ENCODE assay signal across 33 mouse cellular contexts in the genomic region with DNA sequence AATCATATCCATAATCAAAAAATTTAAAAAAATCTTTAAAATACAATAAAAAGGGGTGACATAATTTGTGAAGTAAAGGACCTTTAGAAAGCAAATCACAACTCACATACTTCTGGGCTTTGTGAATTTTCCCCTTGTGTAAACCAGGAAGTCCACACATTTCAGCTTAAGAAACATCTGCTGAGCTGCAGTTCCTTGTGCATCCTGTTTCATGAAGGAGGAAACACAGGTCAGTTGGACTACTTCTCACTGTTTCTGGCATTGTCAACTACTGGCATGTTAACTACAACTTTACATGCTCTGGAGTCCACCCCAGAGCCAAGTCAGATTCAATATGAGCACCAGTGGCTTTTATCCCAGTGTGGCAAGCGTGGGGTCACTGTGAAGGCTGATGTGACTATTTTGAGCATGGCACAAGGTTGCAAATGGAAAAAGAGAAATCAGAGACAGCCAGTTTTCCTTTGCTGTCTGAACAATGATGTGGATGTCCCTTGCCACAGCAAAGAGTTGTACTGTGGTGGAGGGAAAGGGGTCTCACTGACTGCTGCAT. TPM values are rescaled to one million over a fixed set of nuclear protein-coding genes. Genes with fewer than 3 reads are reported as not detected.
DNase-seq lines count a peak whose midpoint lies in the region; ATAC-seq and TF ChIP-seq lines count a peak whose summit lies in the region.
"Had no signal": no experiment of that assay in that cellular context is flagged by ENCODE, and none has a peak within 500 bp of the region (broad histone marks: within the 10 kb centered on the region; RNA-seq: fewer than 3 reads in every experiment).

No protein-coding gene starts in this region.

- DNase-seq in heart, adult 11 months = peak; percentile 95
- no peak for DNase-seq in heart, embryonic 10.5 days (ENCODE audit: low spot score)
- DNase-seq in kidney, postnatal 0 days (ENCODE audit: low spot score) = peak; percentile 38
- DNase-seq in kidney, adult 2 months = no peak
- peak; percentile 60 for DNase-seq in adipocyte (ENCODE audit: low spot score)
- DNase-seq in heart, postnatal 14 days = peak; percentile 26 to 42
- no peak for DNase-seq in liver
- no peak for DNase-seq in adrenal gland, postnatal 25 days
- DNase-seq: adrenal gland, adult 2 months; B cell, adult 2 months; cerebellum, adult 18-20 months; cerebellum, postnatal 14 days; embryo, embryonic 11 days; gastrocnemius, postnatal 10 days; kidney, adult 8-10 months; liver, embryonic 13.5 days; right cerebral cortex, adult 18-20 months; thymus, adult 2 months; thymus, postnatal 4 days had no signal

- no peak for ATAC-seq in kidney, postnatal 0 days (replicated peaks; ENCODE audit: low FRiP score, low read depth)
- ATAC-seq: forebrain, embryonic 14.5 days; inflammation-experienced regulatory T-cells, adult 6 months; midbrain, embryonic 16.5 days; Patski had no signal

- no peaks in the 10 kb centered on the region for H3K9me3 ChIP-seq in heart, embryonic 10.5 days
- H3K9me3 ChIP-seq in kidney, postnatal 0 days (replicated peaks; ENCODE audit: low read length) = no peaks in the 10 kb centered on the region
- H3K9me3 ChIP-seq: embryonic facial prominence, embryonic 15.5 days; heart, embryonic 15.5 days; limb, embryonic 13.5 days; liver, embryonic 13.5 days; midbrain, embryonic 10.5 days; neural tube, embryonic 13.5 days had no signal

- H3K4me1 ChIP-seq in heart, embryonic 10.5 days = no peaks in the 10 kb centered on the region
- no peaks in the 10 kb centered on the region for H3K4me1 ChIP-seq in kidney, postnatal 0 days (replicated peaks; ENCODE audit: insufficient read depth, low read length)
- no peaks in the 10 kb centered on the region for H3K4me1 ChIP-seq in kidney, adult 2 months (ENCODE audit: control insufficient read depth, insufficient read depth, low read length)
- H3K4me1 ChIP-seq: embryonic facial prominence, embryonic 15.5 days; limb, embryonic 13.5 days; liver, embryonic 13.5 days; midbrain, embryonic 10.5 days; neural tube, embryonic 13.5 days had no signal

- no peaks in the 10 kb centered on the region for H3K36me3 ChIP-seq in heart, embryonic 10.5 days
- H3K36me3 ChIP-seq in kidney, postnatal 0 days (ENCODE audit: insufficient read depth, low read length) = no peaks in the 10 kb centered on the region
- no peaks in the 10 kb centered on the region for H3K36me3 ChIP-seq in kidney, adult 2 months (ENCODE audit: control insufficient read depth, insufficient read depth, low read length)
- H3K36me3 ChIP-seq: embryonic facial prominence, embryonic 15.5 days; G1E; heart, embryonic 15.5 days; limb, embryonic 13.5 days; liver, embryonic 13.5 days; midbrain, embryonic 10.5 days; neural tube, embryonic 13.5 days had no signal

- no peak overlapping the region for H3K27ac ChIP-seq in heart, embryonic 10.5 days
- no peak overlapping the region for H3K27ac ChIP-seq in kidney, postnatal 0 days
- H3K27ac ChIP-seq in kidney, adult 2 months (ENCODE audit: insufficient read depth, low read depth, low read length) = no peak overlapping the region
- H3K27ac ChIP-seq: embryonic facial prominence, embryonic 15.5 days; heart, embryonic 15.5 days; hindbrain, embryonic 14.5 days; limb, embryonic 13.5 days; liver, embryonic 13.5 days; macrophage; midbrain, embryonic 10.5 days; neural tube, embryonic 13.5 days had no signal

- intact Hi-C loops in heart, postnatal 14 days (cut with DNase I) = loop anchor here (5.0 to 10.0 kb wide), 2 partner anchors 48 to 240 kb away; no protein-coding TSS in a partner anchor

- TF ChIP-seq CTCF in kidney, postnatal 0 days (IDR thresholded peaks at IDR 0.05; ENCODE audit: low read depth) = no peak
- TF ChIP-seq CTCF in kidney, adult 2 months (conservative IDR thresholded peaks at IDR 0.05; ENCODE audit: insufficient read depth, insufficient read length, low read depth, low read length) = no peak

- H3K27me3 ChIP-seq in heart, embryonic 10.5 days (ENCODE audit: insufficient read depth, poor library complexity, severe bottlenecking) = peaks cover 5% of the 10 kb centered on the region; the same call in 1 of the 2 replicates
- H3K27me3 ChIP-seq in kidney, postnatal 0 days (ENCODE audit: insufficient read depth, low read length) = no peaks in the 10 kb centered on the region
- H3K27me3 ChIP-seq in kidney, adult 2 months (replicated peaks; ENCODE audit: control insufficient read depth, insufficient read depth, low read length) = no peaks in the 10 kb centered on the region
- H3K27me3 ChIP-seq: CH12.LX; embryonic facial prominence, embryonic 15.5 days; heart, embryonic 15.5 days; liver, embryonic 13.5 days; neural tube, embryonic 13.5 days; Patski had no signal

- H3K9ac ChIP-seq in kidney, postnatal 0 days (ENCODE audit: low read depth, low read length) = no peak overlapping the region
- H3K9ac ChIP-seq: embryonic facial prominence, embryonic 15.5 days; heart, embryonic 15.5 days; hindbrain, embryonic 14.5 days; limb, embryonic 13.5 days; liver, embryonic 13.5 days; neural tube, embryonic 13.5 days had no signal

- no peak for TF ChIP-seq POLR2A in kidney, adult 2 months (IDR thresholded peaks at IDR 0.05; ENCODE audit: low read depth, low read length)

- H3K4me3 ChIP-seq in heart, embryonic 10.5 days = no peak overlapping the region
- no peak overlapping the region for H3K4me3 ChIP-seq in kidney, postnatal 0 days (replicated peaks; ENCODE audit: low read depth, low read length)
- no peak overlapping the region for H3K4me3 ChIP-seq in kidney, adult 2 months (ENCODE audit: insufficient read depth, low read depth, low read length)
- H3K4me3 ChIP-seq: embryonic facial prominence, embryonic 15.5 days; heart, embryonic 15.5 days; limb, embryonic 13.5 days; liver, embryonic 13.5 days; midbrain, embryonic 10.5 days; myocyte; neural tube, embryonic 13.5 days had no signal

- 73% methylated on average over 1 of the region's 1 CpGs for WGBS in heart, embryonic 10.5 days
- WGBS in kidney, postnatal 0 days = 55% methylated on average over 1 of the region's 1 CpGs
- WGBS in kidney, adult 2 months = 64% methylated on average over 1 of the region's 1 CpGs

- no peak overlapping the region for H3K4me2 ChIP-seq in kidney, postnatal 0 days (ENCODE audit: low read length)
- H3K4me2 ChIP-seq: embryonic facial prominence, embryonic 15.5 days; heart, embryonic 15.5 days; hindbrain, embryonic 14.5 days; limb, embryonic 13.5 days; liver, embryonic 13.5 days; neural tube, embryonic 13.5 days had no signal

RNA-seq across cellular contexts. Expression of gene Rcan2, which starts 6.3 kb away (rescaled TPM):
- polyA plus RNA-seq in heart, embryonic 10.5 days (2016; fragmentation: Nextera tagmentation; extraction: Ambion mirVana) = 14.5 and 28.9 TPM in 2 replicates
- 6.9 and 8.1 TPM in 2 replicates for polyA plus RNA-seq in kidney, postnatal 0 days (2015; fragmentation: Nextera tagmentation; extraction: Ambion mirVana)
- 15.4 and 18.3 TPM in 2 replicates for polyA plus RNA-seq in kidney, adult 2 months (2012; rRNA removed)
- 100 to 1,000 TPM; 269 TPM for total RNA-seq in heart, postnatal 14 days (2021)
- total RNA-seq in adrenal gland, postnatal 25 days (2021) = 2.5 and 4.0 TPM in 2 replicates
- polyA plus RNA-seq: G1E; inflammation-experienced regulatory T-cells, adult 6 months; macrophage had no signal

Comparison
In these comparisons a context has a peak if more than half of its experiments do, and no peak if none do; other contexts are left out.
1. DNase-seq: peak in heart, adult 11 months (single experiment), kidney, postnatal 0 days (single experiment), adipocyte (single experiment) and heart, postnatal 14 days (2 of 2); none in heart, embryonic 10.5 days (single experiment), kidney, adult 2 months (single experiment), liver (single experiment) and adrenal gland, postnatal 25 days (single experiment).